In genomic region chr2:106081951-106082350, GRCm38 (mm10) we compare ENCODE assay signal across 9 mouse cellular contexts.
A peak's percentile ranks its signal among the peaks of the same experiment; 100 is the strongest.
DNase-seq lines count a peak whose midpoint lies in the region; ATAC-seq and TF ChIP-seq lines count a peak whose summit lies in the region.
"Had no signal": no experiment of that assay in that cellular context is flagged by ENCODE, and none has a peak within 500 bp of the region (broad histone marks: within the 10 kb centered on the region; RNA-seq: fewer than 3 reads in every experiment).

No protein-coding gene starts in this region.

- DNase-seq in A20 (ENCODE audit: low read depth, low spot score) (peak; percentile 75), ES-E14 (ENCODE audit: low read depth, low spot score) (peak; percentile 45)
- peak; percentile 65 for DNase-seq in cerebellum, adult 11 months
- peak; percentile 80 for DNase-seq in forelimb bud, embryonic 11.5 days (ENCODE audit: low read depth, low spot score)
- peak; percentile 58 to 74 for DNase-seq in kidney, postnatal 25 days
- peak; percentile 66 for DNase-seq in liver, postnatal 0 days
- DNase-seq in right cerebral cortex, postnatal 25 days, result peak; percentile 46

- H3K27me3 ChIP-seq in liver, postnatal 0 days (ENCODE audit: insufficient read depth, low read length), result no peaks in the 10 kb centered on the region
- H3K27me3 ChIP-seq: liver, embryonic 15.5 days had no signal

- ATAC-seq in liver, postnatal 0 days, result no peak
- ATAC-seq in activated CD4-positive, CD25-positive, alpha-beta regulatory T cell, adult 4 months, result no peak

- peak; percentile 83 for TF ChIP-seq CTCF in liver, postnatal 0 days (IDR thresholded peaks at IDR 0.05; ENCODE audit: low read depth)

- in situ Hi-C loops in ES-E14 (cut with MboI; ENCODE audit: low sequenced_read_pairs in 2 of 2, unreplicated experiment in 2 of 2), result loop anchor here in 1 of 2 experiments (25.0 kb wide), 2 partner anchors 570 to 745 kb away; no protein-coding TSS in a partner anchor

- H3K9ac ChIP-seq in ES-E14 (ENCODE audit: insufficient read depth, low read depth, low read length, poor library complexity, severe bottlenecking), result no peak overlapping the region
- no peak overlapping the region for H3K9ac ChIP-seq in liver, postnatal 0 days (replicated peaks)
- H3K9ac ChIP-seq: liver, embryonic 15.5 days had no signal

- H3K4me1 ChIP-seq in ES-E14 (ENCODE audit: control insufficient read depth in 2 of 2, insufficient read depth in 2 of 2, low read length in 2 of 2, poor library complexity in 1 of 2), result no peaks in the 10 kb centered on the region
- no peaks in the 10 kb centered on the region for H3K4me1 ChIP-seq in liver, postnatal 0 days (ENCODE audit: insufficient read depth)
- H3K4me1 ChIP-seq: liver, embryonic 15.5 days had no signal

- H3K4me3 ChIP-seq in ES-E14 (ENCODE audit: insufficient read depth in 1 of 2, low read depth in 1 of 2, low read length in 2 of 2, poor library complexity in 1 of 2, severe bottlenecking in 1 of 2), result no peak overlapping the region
- no peak overlapping the region for H3K4me3 ChIP-seq in liver, postnatal 0 days (ENCODE audit: low read depth, low read length)
- H3K4me3 ChIP-seq: liver, embryonic 15.5 days had no signal

- TF ChIP-seq EP300 in liver, postnatal 0 days (IDR thresholded peaks at IDR 0.05; ENCODE audit: low read depth), result no peak

- no peak overlapping the region for H3K4me2 ChIP-seq in liver, postnatal 0 days (ENCODE audit: low read depth, low read length)
- H3K4me2 ChIP-seq: liver, embryonic 15.5 days had no signal

- WGBS in liver, postnatal 0 days (ENCODE audit: insufficient replicate concordance), result 2% methylated on average over 7 of the region's 7 CpGs

- no peak overlapping the region for H3K27ac ChIP-seq in ES-E14 (ENCODE audit: insufficient read depth, low read depth, low read length, poor library complexity, severe bottlenecking)
- no peak overlapping the region for H3K27ac ChIP-seq in liver, postnatal 0 days (ENCODE audit: low read depth)
- H3K27ac ChIP-seq: liver, embryonic 15.5 days had no signal

- no peaks in the 10 kb centered on the region for H3K36me3 ChIP-seq in ES-E14 (ENCODE audit: control insufficient read depth, insufficient read depth, low read length, poor library complexity, severe bottlenecking)
- no peaks in the 10 kb centered on the region for H3K36me3 ChIP-seq in liver, postnatal 0 days (replicated peaks; ENCODE audit: insufficient read depth, low read length)
- H3K36me3 ChIP-seq: liver, embryonic 15.5 days had no signal

- no peaks in the 10 kb centered on the region for H3K9me3 ChIP-seq in ES-E14 (ENCODE audit: control insufficient read depth, insufficient read depth, low read depth, low read length)
- H3K9me3 ChIP-seq in liver, postnatal 0 days (ENCODE audit: low read length), result no peaks in the 10 kb centered on the region
- H3K9me3 ChIP-seq: liver, embryonic 15.5 days had no signal

TF ChIP-seq in ES-E14, 5 proteins besides CTCF, POLR2A, EP300 and RAD21:
- TF ChIP-seq CHD2 (IDR thresholded peaks at IDR 0.05; ENCODE audit: low read depth, low read length), result no peak
- peak; percentile 86 for TF ChIP-seq ZC3H11A (IDR thresholded peaks at IDR 0.05; ENCODE audit: borderline replicate concordance, low read depth, low read length)
